Mouse (Mus musculus): Measurements from ENCODE around the gene Zfp784. TPM values are rescaled to one million over a fixed set of nuclear protein-coding genes. Genes with fewer than 3 reads are reported as not detected.
"Not testable (repeated sequence)": the region's sequence is repeated elsewhere in the genome, so short reads cannot be mapped to it uniquely, and the experiment has no call there.

Gene Zfp784
- polyA plus RNA-seq, 1 experiment, result 6.9 TPM

DNA sequence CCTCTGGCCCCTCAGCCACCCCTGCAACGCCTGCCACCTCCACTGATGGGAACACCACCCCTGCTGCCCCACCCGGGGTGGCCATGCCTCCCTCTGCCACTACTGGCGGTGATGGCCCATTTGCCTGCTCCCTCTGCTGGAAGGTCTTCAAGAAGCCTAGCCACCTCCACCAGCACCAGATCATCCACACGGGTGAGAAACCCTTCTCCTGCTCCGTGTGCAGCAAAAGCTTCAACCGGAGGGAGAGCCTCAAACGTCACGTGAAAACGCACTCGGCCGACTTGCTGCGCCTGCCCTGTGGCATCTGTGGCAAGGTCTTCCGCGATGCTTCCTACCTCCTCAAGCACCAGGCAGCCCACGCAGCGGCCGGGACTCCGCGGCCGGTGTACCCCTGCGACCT lies 8.3 kb downstream of the Zfp784 start:
- 95% methylated on average over 21 of the region's 21 CpGs for WGBS
- TF ChIP-seq CTCF (IDR thresholded peaks at IDR 0.05; ENCODE audit: insufficient read depth, low read length) (no peak), POLR2A (IDR thresholded peaks at IDR 0.05; ENCODE audit: borderline replicate concordance, extremely low read depth, low read depth, low read length) (no peak)
- no peak for DNase-seq
- Histone ChIP-seq H3K4me3 (replicated peaks; ENCODE audit: extremely low read depth, low read depth, low read length) (no peak overlapping the region), H3K4me1 (ENCODE audit: control insufficient read depth, insufficient read depth, low read length) (0 out of 2 replicates have a peak, but pooled peaks cover 2% of the 10 kb centered on the region)

DNA sequence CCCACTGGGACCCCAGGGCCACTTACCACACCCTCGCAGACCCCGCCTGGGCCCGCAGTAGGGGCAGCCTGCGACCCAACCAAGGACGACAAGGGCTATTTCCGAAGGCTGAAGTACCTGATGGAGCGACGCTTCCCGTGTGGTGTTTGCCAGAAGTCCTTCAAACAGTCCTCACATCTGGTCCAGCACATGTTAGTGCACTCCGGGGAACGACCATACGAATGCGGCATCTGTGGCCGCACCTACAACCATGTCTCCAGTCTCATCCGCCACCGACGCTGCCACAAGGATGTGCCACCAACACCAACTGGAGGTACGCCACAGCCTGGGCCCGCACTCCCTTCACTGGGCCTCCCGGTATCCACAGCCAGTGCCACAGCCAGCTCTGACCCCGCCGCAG lies 8.7 kb downstream of the Zfp784 start:
- no peak for TF ChIP-seq CTCF (IDR thresholded peaks at IDR 0.05; ENCODE audit: insufficient read depth, low read length)
- no peak for TF ChIP-seq POLR2A (IDR thresholded peaks at IDR 0.05; ENCODE audit: borderline replicate concordance, extremely low read depth, low read depth, low read length)
- no peak for DNase-seq
- Histone ChIP-seq H3K4me3 (replicated peaks; ENCODE audit: extremely low read depth, low read depth, low read length) (no peak overlapping the region), H3K4me1 (ENCODE audit: control insufficient read depth, insufficient read depth, low read length) (0 out of 2 replicates have a peak, but pooled peaks cover 2% of the 10 kb centered on the region)
- 97% methylated on average over 22 of the region's 22 CpGs for WGBS

DNA sequence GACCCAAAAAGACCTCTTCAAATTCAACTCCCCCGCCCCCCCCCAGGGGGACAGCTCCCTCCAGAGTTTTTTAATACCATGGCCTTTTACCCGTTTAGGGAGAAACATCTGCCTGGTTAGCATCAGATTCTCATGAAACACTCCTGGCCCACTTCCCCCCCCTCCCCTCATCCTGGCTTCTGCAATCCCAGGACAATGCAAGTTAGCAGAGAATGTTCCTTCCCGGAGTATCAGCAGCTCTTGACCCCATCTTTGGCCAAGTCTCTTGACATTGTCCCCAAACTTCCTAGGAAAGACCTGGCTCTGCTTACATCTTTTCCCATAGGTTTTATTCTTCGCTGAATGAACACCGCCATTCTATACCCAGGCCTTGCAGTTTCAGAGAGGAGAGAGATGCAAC lies 17.0 kb downstream of the Zfp784 start:
- WGBS, result 36% methylated on average over 5 of the region's 5 CpGs
- H3K4me3 ChIP-seq (replicated peaks; ENCODE audit: extremely low read depth, low read depth, low read length), result no peak overlapping the region
- TF ChIP-seq POLR2A (IDR thresholded peaks at IDR 0.05; ENCODE audit: borderline replicate concordance, extremely low read depth, low read depth, low read length) (no peak), CTCF (IDR thresholded peaks at IDR 0.05; ENCODE audit: insufficient read depth, low read length) (no peak)
- peaks cover 6% of the 10 kb centered on the region for H3K4me1 ChIP-seq (ENCODE audit: control insufficient read depth, insufficient read depth, low read length)
- no peak for DNase-seq

DNA sequence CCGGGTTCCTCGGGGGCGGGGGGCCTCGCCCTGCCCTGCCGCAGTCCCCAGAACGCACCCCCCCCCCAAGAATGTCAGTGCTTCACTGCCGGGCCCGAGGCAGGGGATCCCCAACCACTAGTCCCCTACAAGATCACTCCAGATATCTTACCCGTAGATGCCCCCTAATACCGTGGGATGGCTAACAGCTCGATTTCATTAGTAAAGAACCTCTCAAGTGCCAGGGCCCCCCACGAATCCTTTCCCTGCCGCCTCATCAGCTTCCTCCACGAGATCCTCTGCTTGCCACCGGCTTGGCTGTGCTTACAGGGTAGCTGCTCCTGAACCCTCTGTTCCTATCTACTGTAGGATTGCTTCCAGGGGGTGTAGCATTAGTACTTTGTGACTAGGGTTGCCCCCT lies 17.6 kb downstream of the Zfp784 start:
- Histone ChIP-seq H3K4me3 (replicated peaks; ENCODE audit: extremely low read depth, low read depth, low read length) (peak overlapping the region; percentile 26), H3K4me1 (ENCODE audit: control insufficient read depth, insufficient read depth, low read length) (peaks cover 6% of the 10 kb centered on the region)
- TF ChIP-seq CTCF (IDR thresholded peaks at IDR 0.05; ENCODE audit: insufficient read depth, low read length) (no peak), POLR2A (IDR thresholded peaks at IDR 0.05; ENCODE audit: borderline replicate concordance, extremely low read depth, low read depth, low read length) (no peak)
- no peak for DNase-seq
- WGBS, result under 1% methylated on average over 15 of the region's 15 CpGs

DNA sequence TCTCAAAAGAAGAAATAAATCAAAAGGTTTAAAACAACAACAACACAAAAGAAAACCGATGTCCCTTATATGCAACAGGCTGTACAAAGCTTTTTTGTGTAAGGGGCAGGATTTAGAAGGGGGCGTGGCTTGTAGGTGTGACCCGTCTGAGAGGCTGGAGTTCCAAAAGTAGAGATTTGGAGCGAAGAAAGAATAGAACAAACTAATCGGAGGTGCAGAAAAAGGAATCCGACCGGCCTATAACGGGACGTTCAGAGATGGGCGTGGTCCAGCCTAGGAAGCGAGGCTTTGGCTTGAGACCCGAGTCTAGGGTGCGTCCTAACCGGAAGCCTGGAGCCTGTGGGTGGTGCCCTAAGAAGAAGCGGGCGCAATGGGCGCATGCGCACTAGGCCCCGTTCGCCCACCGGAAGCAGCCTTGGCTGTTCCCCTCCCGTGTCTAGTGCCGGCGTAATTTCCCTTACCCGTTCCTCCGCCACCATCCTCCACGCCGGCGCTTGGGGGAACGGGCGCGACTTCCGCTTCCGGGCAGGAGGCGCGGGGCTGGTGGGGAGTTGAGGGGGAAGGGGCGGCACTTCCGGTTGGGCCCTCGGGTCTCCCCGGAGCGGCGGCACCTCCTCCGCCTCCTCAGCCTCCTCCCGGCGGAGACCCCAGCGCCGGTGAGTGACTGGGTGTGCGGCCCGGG lies 18.1 kb downstream of the Zfp784 start, which contains the start of the genes Zfp865 and Ccdc106:
Gene Zfp865, plus strand, starts transcription at position 377 of the 682 bp plus-strand sequence.
Gene Ccdc106, plus strand, starts transcription at position 554 of the 682 bp plus-strand sequence.
- Histone ChIP-seq H3K4me1 (ENCODE audit: control insufficient read depth, insufficient read depth, low read length) (peaks cover 5% of the 10 kb centered on the region), H3K4me3 (replicated peaks; ENCODE audit: extremely low read depth, low read depth, low read length) (peak within 1 kb of the TSS; percentile 26)
- WGBS, result under 1% methylated on average over 49 of the region's 49 CpGs
- peak; percentile 97 for DNase-seq
- TF ChIP-seq POLR2A (IDR thresholded peaks at IDR 0.05; ENCODE audit: borderline replicate concordance, extremely low read depth, low read depth, low read length), result peak; percentile 86; the same call in 1 of the 2 replicates
- no peak for TF ChIP-seq CTCF (IDR thresholded peaks at IDR 0.05; ENCODE audit: insufficient read depth, low read length)

DNA sequence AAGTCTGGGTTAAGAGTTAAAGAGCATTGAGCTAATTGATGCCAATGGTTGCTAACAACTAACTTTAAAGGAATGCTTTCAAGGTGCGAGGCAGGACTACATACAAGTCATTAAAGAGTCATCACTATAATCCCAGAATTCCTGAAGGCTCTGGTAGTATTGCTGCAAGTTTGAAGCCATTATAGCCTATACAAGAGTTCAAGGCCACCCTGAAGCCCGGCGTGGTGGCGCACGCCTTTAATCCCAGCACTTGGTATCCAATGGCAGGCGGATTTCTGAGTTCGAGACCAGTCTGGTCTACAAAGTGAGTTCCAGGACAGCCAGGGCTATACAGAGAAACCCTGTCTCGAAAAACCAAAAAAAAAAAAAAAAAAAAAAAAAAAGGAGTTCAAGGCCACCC lies 18.7 kb downstream of the Zfp784 start:
- not testable (repeated sequence) for DNase-seq; H3K4me3 ChIP-seq (replicated peaks; ENCODE audit: extremely low read depth, low read depth, low read length); H3K4me1 ChIP-seq (ENCODE audit: control insufficient read depth, insufficient read depth, low read length)
- 22% methylated on average over 8 of the region's 8 CpGs for WGBS

DNA sequence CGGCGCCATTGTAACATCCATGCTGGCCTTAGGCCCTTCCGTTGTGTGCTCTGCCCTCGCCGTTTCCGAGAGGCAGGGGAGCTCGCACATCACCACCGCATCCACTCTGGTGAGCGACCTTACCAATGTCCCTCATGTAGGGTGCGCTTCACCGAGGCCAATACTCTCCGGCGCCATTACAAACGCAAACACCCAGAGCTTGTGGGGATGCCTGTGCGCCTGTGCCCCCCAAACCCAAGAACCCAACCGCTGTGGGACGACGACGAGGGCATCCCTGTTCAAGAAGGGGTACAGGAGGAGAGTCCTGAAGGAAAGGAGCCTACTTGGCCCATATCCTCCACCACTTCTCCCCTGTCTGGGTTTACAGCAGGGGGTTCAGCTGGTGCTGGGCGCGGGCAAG lies 20.3 kb downstream of the Zfp784 start:
- WGBS, result 98% methylated on average over 21 of the region's 21 CpGs

DNA sequence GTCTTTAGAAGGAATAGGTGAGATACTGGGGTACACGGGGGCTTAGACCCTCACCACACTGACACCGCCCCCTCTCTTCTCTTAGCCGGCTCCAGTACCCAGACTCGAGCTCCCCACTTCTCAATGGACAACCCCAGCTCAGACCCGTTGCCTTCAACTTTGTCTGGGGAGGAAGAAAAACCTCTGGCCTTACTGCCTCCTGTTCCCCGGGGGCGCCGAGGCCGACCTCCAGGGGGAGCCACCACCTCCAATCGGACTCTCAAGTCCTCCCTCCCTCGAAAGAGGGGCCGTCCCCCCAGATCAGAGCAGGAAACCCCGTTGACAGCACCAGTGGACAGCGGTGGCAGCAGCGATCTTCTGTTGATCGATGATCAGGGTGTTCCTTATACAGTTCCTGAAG lies 20.9 kb downstream of the Zfp784 start:
- no peak for TF ChIP-seq POLR2A (IDR thresholded peaks at IDR 0.05; ENCODE audit: borderline replicate concordance, extremely low read depth, low read depth, low read length)
- no peak for TF ChIP-seq CTCF (IDR thresholded peaks at IDR 0.05; ENCODE audit: insufficient read depth, low read length)
- 92% methylated on average over 16 of the region's 16 CpGs for WGBS
- Histone ChIP-seq H3K4me1 (ENCODE audit: control insufficient read depth, insufficient read depth, low read length) (peaks cover 8% of the 10 kb centered on the region), H3K4me3 (replicated peaks; ENCODE audit: extremely low read depth, low read depth, low read length) (no peak overlapping the region)
- DNase-seq, result no peak

More for the DNA sequence above, 20.3 kb downstream of the Zfp784 start:
- DNase-seq, result no peak
- H3K4me3 ChIP-seq (replicated peaks; ENCODE audit: extremely low read depth, low read depth, low read length), result no peak overlapping the region
- TF ChIP-seq POLR2A (IDR thresholded peaks at IDR 0.05; ENCODE audit: borderline replicate concordance, extremely low read depth, low read depth, low read length), result no peak
- TF ChIP-seq CTCF (IDR thresholded peaks at IDR 0.05; ENCODE audit: insufficient read depth, low read length), result no peak
- H3K4me1 ChIP-seq (ENCODE audit: control insufficient read depth, insufficient read depth, low read length), result peaks cover 8% of the 10 kb centered on the region

DNA sequence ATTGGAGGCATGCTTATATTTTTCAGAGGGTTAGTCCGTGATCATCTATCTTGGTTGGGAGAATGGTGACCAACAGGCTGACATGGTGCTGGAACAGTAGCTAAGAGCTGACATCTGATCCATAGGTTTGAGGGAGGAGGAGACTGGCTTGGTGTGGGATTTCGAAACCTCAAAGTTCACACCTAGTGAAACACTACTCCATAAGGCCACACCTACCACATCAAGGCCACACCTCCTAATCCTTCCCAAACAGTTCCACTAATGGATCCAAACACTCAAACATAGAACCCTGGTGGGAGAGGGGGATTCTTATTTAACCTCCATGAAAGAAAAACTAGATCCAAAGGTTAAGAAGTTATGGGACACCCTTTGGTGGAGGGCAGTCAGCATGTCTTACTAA lies 21.3 kb downstream of the Zfp784 start:
- no peak for DNase-seq
- WGBS, result 96% methylated on average over 2 of the region's 2 CpGs
- H3K4me3 ChIP-seq (replicated peaks; ENCODE audit: extremely low read depth, low read depth, low read length), result no peak overlapping the region
- TF ChIP-seq POLR2A (IDR thresholded peaks at IDR 0.05; ENCODE audit: borderline replicate concordance, extremely low read depth, low read depth, low read length) (no peak), CTCF (IDR thresholded peaks at IDR 0.05; ENCODE audit: insufficient read depth, low read length) (no peak)
- peaks cover 8% of the 10 kb centered on the region for H3K4me1 ChIP-seq (ENCODE audit: control insufficient read depth, insufficient read depth, low read length)

DNA sequence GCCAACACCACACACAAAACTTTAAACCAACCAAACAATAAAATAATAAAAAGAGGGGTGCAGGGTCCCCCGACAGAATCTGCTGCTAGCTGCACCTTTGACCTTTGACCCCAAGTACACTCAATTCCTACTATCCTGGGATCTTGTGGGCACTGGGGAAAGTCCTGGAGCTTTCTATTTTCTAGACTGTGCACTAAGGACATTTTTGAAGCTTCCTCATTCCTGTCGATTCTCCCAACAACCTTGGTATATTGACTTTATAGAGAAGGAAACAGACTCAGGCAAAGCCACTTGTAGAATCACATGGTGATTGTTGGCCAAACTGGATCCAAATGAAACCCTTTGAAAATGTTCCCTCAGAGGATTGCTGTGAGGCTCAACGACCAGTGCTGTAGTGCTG lies 22.2 kb downstream of the Zfp784 start:
- TF ChIP-seq CTCF (IDR thresholded peaks at IDR 0.05; ENCODE audit: insufficient read depth, low read length) (no peak), POLR2A (IDR thresholded peaks at IDR 0.05; ENCODE audit: borderline replicate concordance, extremely low read depth, low read depth, low read length) (no peak)
- WGBS, result 33% methylated on average over 3 of the region's 3 CpGs
- DNase-seq, result no peak
- peaks cover 8% of the 10 kb centered on the region for H3K4me1 ChIP-seq (ENCODE audit: control insufficient read depth, insufficient read depth, low read length)
- H3K4me3 ChIP-seq (replicated peaks; ENCODE audit: extremely low read depth, low read depth, low read length), result peak overlapping the region; percentile 79

All from lung, adult 2 months (tissue).